Mouse (Mus musculus) limb, embryonic 11.5 days (tissue): ENCODE data around the gene Gm10337. TPM values are rescaled to one million over a fixed set of nuclear protein-coding genes. Genes with fewer than 3 reads are reported as not detected.

Source experiments
- ATAC-seq: fragments of 200-750 bp; cut with Nextera tagmentation; 2 replicates; pipeline ENCODE4 v1.8.0; 2017; ENCODE audit warnings: low read depth; ENCODE audit not compliant: insufficient number of reproducible peaks, low FRiP score, low TSS enrichment
- DNase-seq: peaks from one replicate; pipeline ENCODE4 v3.0.0-alpha.2; 2015; ENCODE audit warnings: low spot score
- H3K27ac ChIP-seq: fragments of 300-500 bp; sonication (generic); replicated peaks from 2 replicates; pipeline ENCODE4 v1.5.1; 2014; ENCODE audit warnings: low read depth, mild to moderate bottlenecking, low read length
- H3K27me3 ChIP-seq: fragments of 300-500 bp; sonication (generic); 2 replicates; pipeline ENCODE4 v1.6.1; 2014; ENCODE audit warnings: mild to moderate bottlenecking, low read length, mixed read lengths; ENCODE audit not compliant: control insufficient read depth, insufficient read depth
- H3K36me3 ChIP-seq: fragments of 300-500 bp; sonication (generic); 2 replicates; pipeline ENCODE4 v1.6.1; 2014; ENCODE audit warnings: mild to moderate bottlenecking, low read length, moderate library complexity, mixed read lengths; ENCODE audit not compliant: control insufficient read depth, insufficient read depth
- H3K4me1 ChIP-seq: fragments of 300-500 bp; sonication (generic); 2 replicates; pipeline ENCODE4 v1.6.1; 2014; ENCODE audit warnings: low read length, mixed read lengths; ENCODE audit not compliant: control insufficient read depth, insufficient read depth
- H3K4me2 ChIP-seq: fragments of 300-500 bp; sonication (generic); 2 replicates; pipeline ENCODE4 v1.6.1; 2014; ENCODE audit warnings: low read depth, mild to moderate bottlenecking, moderate library complexity; ENCODE audit not compliant: severe bottlenecking
- H3K4me3 ChIP-seq: fragments of 300-500 bp; sonication (generic); 2 replicates; pipeline ENCODE4 v1.5.1; 2014; ENCODE audit warnings: low read depth, low read length
- H3K9ac ChIP-seq: fragments of 300-500 bp; sonication (generic); 2 replicates; pipeline ENCODE4 v1.6.1; 2014; ENCODE audit warnings: mild to moderate bottlenecking, low read length
- H3K9me3 ChIP-seq: fragments of 300-500 bp; sonication (generic); 2 replicates; pipeline ENCODE4 v1.6.1; 2016; ENCODE audit warnings: low read length; ENCODE audit not compliant: control insufficient read depth
- WGBS: fragments of 180-500 bp; shearing (Covaris S2); extraction: QIAGEN DNeasy Blood & Tissue Kit; methylation state at CpG from one replicate; pipeline ENCODE4 v1.1.7; 2014; 5-methylcytosine and 5-hydroxymethylcytosine counted together
- polyA plus RNA-seq: library from polyadenylated mRNA; unstranded; fragments of >200 nt; fragmentation: Nextera tagmentation; extraction: Ambion mirVana; gene quantifications from 2 replicates; pipeline ENCODE4 v1.2.1, GENCODE M21; 2014

Gm10337 gene
- polyA plus RNA-seq, 1 experiment from 2014 or later: not detected

- Histone ChIP-seq H3K4me2 (peak overlapping the region; percentile 53), H3K36me3 (no peaks in the 10 kb centered on the region; the same call in 1 of the 2 replicates), H3K27me3 (no peaks in the 10 kb centered on the region), H3K9me3 (no peaks in the 10 kb centered on the region), H3K4me1 (peaks cover 16% of the 10 kb centered on the region), H3K27ac (peak overlapping the region; percentile 60; the same call in 1 of the 2 replicates), H3K4me3 (peak overlapping the region; percentile 66), H3K9ac (peak overlapping the region; percentile 75)
- ATAC-seq: no peak
- WGBS: 0% methylated on average over 12 of the region's 12 CpGs
- no peak for DNase-seq
Observed at GRCm38 (mm10) chr15:102516293-102516692, 12.8 kb downstream of the Gm10337 start.

GRCm38 (mm10) chr15:102516728-102517404, 13.3 kb downstream of the Gm10337 start, which contains the start of gene Map3k12:
TSS of gene Map3k12 (minus strand) at chr15:102517064.
- ATAC-seq: 0 out of 2 replicates have a peak, but pooled peaks have one; percentile 2

GRCm38 (mm10) chr15:102517631-102517975, 14.1 kb downstream of the Gm10337 start:
- peaks cover 3% of the 10 kb centered on the region for H3K4me1 ChIP-seq
- ATAC-seq: no peak

More at GRCm38 (mm10) chr15:102516728-102517404, 13.3 kb downstream of the Gm10337 start, which contains the start of gene Map3k12:
- peaks cover 4% of the 10 kb centered on the region for H3K36me3 ChIP-seq
- H3K4me3 ChIP-seq: peak within 1 kb of the TSS; percentile 66
- peak within 1 kb of the TSS; percentile 85 for H3K9ac ChIP-seq
- peak; percentile 85 for DNase-seq
- peaks cover 10% of the 10 kb centered on the region for H3K4me1 ChIP-seq
- H3K9me3 ChIP-seq: no peaks in the 10 kb centered on the region
- peak within 1 kb of the TSS; percentile 63 for H3K4me2 ChIP-seq
- H3K27ac ChIP-seq: peak within 1 kb of the TSS; percentile 60; the same call in 1 of the 2 replicates
- WGBS: under 1% methylated on average over 41 of the region's 43 CpGs
- no peaks in the 10 kb centered on the region for H3K27me3 ChIP-seq

GRCm38 (mm10) chr15:102517976-102518858, 14.7 kb downstream of the Gm10337 start, which contains the start of gene Tarbp2:
TSS of gene Tarbp2 (plus strand) at chr15:102518192.
- H3K9me3 ChIP-seq: no peaks in the 10 kb centered on the region
- peak within 1 kb of the TSS; percentile 97 for H3K27ac ChIP-seq
- H3K4me1 ChIP-seq: peaks cover 3% of the 10 kb centered on the region; the same call in 1 of the 2 replicates
- H3K4me3 ChIP-seq: peak within 1 kb of the TSS; percentile 66
- ATAC-seq (peak; percentile 89), DNase-seq (peak; percentile 99)
- peak within 1 kb of the TSS; percentile 85 for H3K9ac ChIP-seq
- WGBS: under 1% methylated on average over 60 of the region's 60 CpGs
- no peaks in the 10 kb centered on the region for H3K27me3 ChIP-seq
- peak within 1 kb of the TSS; percentile 63 for H3K4me2 ChIP-seq
- peaks cover 11% of the 10 kb centered on the region for H3K36me3 ChIP-seq

More at GRCm38 (mm10) chr15:102517631-102517975, 14.1 kb downstream of the Gm10337 start:
- Histone ChIP-seq H3K27ac (no peak overlapping the region), H3K9me3 (no peaks in the 10 kb centered on the region), H3K4me3 (peak overlapping the region; percentile 66), H3K27me3 (no peaks in the 10 kb centered on the region), H3K36me3 (peaks cover 11% of the 10 kb centered on the region), H3K9ac (no peak overlapping the region), H3K4me2 (peak overlapping the region; percentile 53)
- no peak for DNase-seq
- under 1% methylated on average over 10 of the region's 10 CpGs for WGBS

GRCm38 (mm10) chr15:102518859-102519201, 15.3 kb downstream of the Gm10337 start:
- no peak for DNase-seq
- 21% methylated on average over 9 of the region's 9 CpGs for WGBS

GRCm38 (mm10) chr15:102519211-102520141, 16.0 kb downstream of the Gm10337 start:
- Histone ChIP-seq H3K27me3 (no peaks in the 10 kb centered on the region), H3K4me3 (peak overlapping the region; percentile 66), H3K27ac (peak overlapping the region; percentile 97; the same call in 1 of the 2 replicates), H3K9me3 (no peaks in the 10 kb centered on the region), H3K9ac (peak overlapping the region; percentile 85), H3K4me2 (peak overlapping the region; percentile 63), H3K36me3 (peaks cover 14% of the 10 kb centered on the region), H3K4me1 (peaks cover 3% of the 10 kb centered on the region; the same call in 1 of the 2 replicates)
- WGBS: 71% methylated on average over 16 of the region's 17 CpGs
- no peak for DNase-seq
- no peak for ATAC-seq

More at GRCm38 (mm10) chr15:102518859-102519201, 15.3 kb downstream of the Gm10337 start:
- peaks cover 11% of the 10 kb centered on the region for H3K36me3 ChIP-seq
- H3K27ac ChIP-seq: peak overlapping the region; percentile 97
- H3K4me3 ChIP-seq: peak overlapping the region; percentile 66
- no peak for ATAC-seq
- H3K4me1 ChIP-seq: peaks cover 3% of the 10 kb centered on the region; the same call in 1 of the 2 replicates
- peak overlapping the region; percentile 63 for H3K4me2 ChIP-seq
- peak overlapping the region; percentile 85 for H3K9ac ChIP-seq
- no peaks in the 10 kb centered on the region for H3K9me3 ChIP-seq
- no peaks in the 10 kb centered on the region for H3K27me3 ChIP-seq

GRCm38 (mm10) chr15:102520416-102520815, 16.9 kb downstream of the Gm10337 start:
- no peak overlapping the region for H3K4me3 ChIP-seq
- H3K4me1 ChIP-seq: peaks cover 3% of the 10 kb centered on the region; the same call in 1 of the 2 replicates
- H3K4me2 ChIP-seq: no peak overlapping the region
- peaks cover 14% of the 10 kb centered on the region for H3K36me3 ChIP-seq
- no peaks in the 10 kb centered on the region for H3K27me3 ChIP-seq
- WGBS: 82% methylated on average over 4 of the region's 4 CpGs
- H3K9me3 ChIP-seq: no peaks in the 10 kb centered on the region
- H3K9ac ChIP-seq: no peak overlapping the region
- no peak for ATAC-seq
- DNase-seq: no peak
- no peak overlapping the region for H3K27ac ChIP-seq
